Mouse (Mus musculus): ENCODE results near the gene Gsto2.

GRCm38 (mm10) chr19:47934636-47935238 is 69.4 kb downstream of the Gsto2 start:
- no peak for TF ChIP-seq USF1 (IDR thresholded peaks at IDR 0.05; ENCODE audit: low read depth)
- no peak for TF ChIP-seq MYOD1 (IDR thresholded peaks at IDR 0.05; ENCODE audit: control insufficient read depth in 1 of 3, insufficient read length in 2 of 3, low read depth in 2 of 3)
- TF ChIP-seq TCF3 (IDR thresholded peaks at IDR 0.05; ENCODE audit: insufficient read length, low read depth): no peak
- TF ChIP-seq POLR2A (IDR thresholded peaks at IDR 0.05; ENCODE audit: insufficient read length, low read depth): no peak
- TF ChIP-seq POLR2AphosphoS2 (IDR thresholded peaks at IDR 0.05; ENCODE audit: insufficient read length, low read depth): no peak
- no peak for TF ChIP-seq E2F4 (IDR thresholded peaks at IDR 0.05; ENCODE audit: insufficient read depth)
- no peak for TF ChIP-seq MYOG (IDR thresholded peaks at IDR 0.05; ENCODE audit: control insufficient read depth in 1 of 3, insufficient read depth in 1 of 3, insufficient read length in 2 of 3, low read depth in 2 of 3)
- no peak for TF ChIP-seq CEBPB (IDR thresholded peaks at IDR 0.05; ENCODE audit: insufficient read depth, poor library complexity, severe bottlenecking)
- no peak for TF ChIP-seq MAX (IDR thresholded peaks at IDR 0.05; ENCODE audit: low read depth)
- TF ChIP-seq SRF (IDR thresholded peaks at IDR 0.05; ENCODE audit: control insufficient read depth, insufficient read length, low read depth): no peak
- TF ChIP-seq TCF12 (IDR thresholded peaks at IDR 0.05; ENCODE audit: insufficient read depth, poor library complexity, severe bottlenecking): no peak

All from myocyte (in vitro differentiated cells).